Mouse (Mus musculus): ENCODE measurements at regions not wholly inside any gene's neighbourhood (a gene's known extent, or its start where the extent isn't known, plus 50 kb on each side); places are given as distances from the start of the nearest gene placed in this dataset.

DNA sequence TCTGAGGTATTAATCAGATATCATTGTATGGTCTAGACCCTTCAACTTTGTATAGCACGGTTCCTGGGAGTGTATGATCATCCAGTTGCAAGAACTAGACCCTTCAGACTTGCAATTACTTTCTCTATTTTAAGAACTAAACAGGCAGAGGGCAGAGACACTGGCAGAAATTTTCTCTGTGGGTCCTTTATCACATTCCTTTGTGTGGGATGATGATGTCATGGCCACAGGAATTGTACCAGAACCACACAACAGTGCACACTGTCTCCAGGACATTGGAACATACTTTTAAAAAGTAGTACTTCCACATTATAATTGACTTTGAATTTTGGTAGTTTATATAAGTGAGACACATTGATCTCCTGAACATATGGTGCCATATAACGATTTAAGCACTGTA lies 674.2 kb downstream of the Rfpl4b start:
- DNase-seq = no peak

DNA sequence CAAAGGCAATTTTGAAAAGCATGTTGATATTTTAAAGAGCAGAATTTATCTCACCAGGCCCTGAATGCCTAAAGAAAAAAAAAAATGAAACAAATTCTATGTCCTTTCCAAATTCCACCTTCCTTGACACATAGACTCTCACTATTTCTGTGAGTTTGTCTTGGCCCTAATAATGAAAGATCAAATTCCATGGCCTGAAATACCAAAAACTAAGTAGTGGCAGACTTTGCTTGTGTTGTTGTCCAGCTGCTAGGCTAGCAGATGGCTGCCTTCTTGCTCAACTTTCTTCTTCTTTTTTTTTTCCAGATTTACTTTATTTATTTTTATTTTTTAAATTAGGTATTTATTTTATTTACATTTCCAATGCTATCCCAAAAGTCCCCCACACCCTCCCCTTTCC lies 682.4 kb downstream of the Rfpl4b start:
- DNase-seq = no peak

DNA sequence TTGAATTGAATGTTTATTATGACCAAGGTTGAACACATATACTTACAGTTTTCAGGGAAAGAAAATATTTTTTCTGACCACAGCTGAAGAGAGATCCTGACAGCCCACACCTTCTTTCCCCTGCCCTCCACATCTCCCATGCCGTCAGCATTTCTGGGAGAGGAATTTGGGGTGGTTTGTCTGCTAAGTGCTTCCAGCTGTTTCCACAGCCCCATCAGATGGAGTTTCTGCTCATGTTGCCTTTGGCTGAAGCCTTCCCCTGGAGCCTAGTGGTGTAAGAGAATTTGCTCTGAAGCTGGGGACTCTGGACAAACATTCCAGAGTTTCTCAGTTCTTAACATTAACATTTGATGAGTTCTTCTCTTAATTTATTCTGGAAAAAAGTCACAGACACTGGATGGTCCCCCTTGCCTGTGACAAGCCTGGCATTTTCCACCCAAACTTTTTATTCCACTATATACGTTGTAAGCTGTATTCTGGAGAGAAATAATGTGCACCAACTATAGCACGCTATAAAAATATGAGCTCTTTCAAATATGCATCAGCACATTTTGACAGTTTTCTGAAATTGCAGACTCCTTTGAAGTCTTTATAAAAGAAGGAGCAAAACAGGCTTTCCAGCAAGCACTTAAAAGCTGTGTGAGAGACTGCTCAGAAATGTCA lies 699.5 kb downstream of the Rfpl4b start:
- DNase-seq = no peak

DNA sequence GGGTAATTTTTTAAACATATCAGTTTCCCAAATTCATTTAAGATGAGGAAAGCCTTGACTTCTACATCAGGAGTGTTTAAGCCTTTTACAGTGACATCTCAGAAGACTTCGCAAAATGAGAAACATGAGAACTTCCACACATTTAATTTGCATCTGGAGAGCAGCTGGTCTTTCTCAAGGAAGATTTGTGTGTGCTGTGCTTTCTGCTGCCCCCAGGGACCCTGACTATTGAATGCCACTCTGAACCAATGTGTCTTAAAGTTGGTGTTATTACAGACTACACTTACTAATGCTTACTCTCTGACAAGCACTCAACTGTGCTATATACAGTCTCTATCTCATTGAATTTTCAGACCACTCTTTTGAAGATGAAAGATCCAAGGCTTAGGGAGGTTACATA lies 703.0 kb downstream of the Rfpl4b start:
- no peak for DNase-seq

DNA sequence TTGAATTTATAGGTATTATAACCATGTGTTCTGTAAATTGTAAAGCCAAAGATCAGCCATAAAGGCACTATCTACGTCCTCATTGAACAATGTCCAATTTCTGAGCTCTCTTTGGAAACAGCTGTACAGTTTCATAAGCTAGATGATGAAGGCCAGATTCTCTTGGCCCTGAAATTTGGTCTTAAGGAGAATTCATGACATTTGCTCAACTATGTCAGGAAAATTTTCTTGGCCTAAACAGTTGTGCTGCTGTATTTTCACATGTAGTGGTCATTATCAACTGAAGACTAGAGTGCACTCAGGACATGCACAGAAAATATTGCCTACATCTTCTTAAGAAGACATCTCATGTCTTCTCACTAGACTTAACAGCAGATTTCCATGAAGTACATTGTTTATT lies 705.1 kb downstream of the Rfpl4b start:
- no peak for DNase-seq

DNA sequence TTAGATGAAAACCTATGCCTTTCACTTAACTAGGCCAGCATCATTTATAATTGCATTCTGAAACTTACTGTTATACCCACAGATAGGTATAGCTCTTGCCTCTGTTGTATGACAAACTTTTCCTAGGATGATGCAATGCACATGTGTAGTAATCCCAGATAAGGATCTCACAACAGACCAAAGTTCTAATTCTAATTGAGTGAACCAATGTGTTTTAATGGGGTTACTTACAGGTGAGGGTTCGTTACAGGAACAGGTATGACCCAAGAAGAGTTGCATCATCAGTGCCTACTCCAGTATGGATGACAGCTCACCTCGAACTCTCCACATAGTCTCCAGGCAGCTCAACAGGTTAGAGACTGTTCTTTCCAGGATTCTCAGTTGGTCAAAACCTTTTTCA lies 707.4 kb downstream of the Rfpl4b start:
- no peak for DNase-seq

DNA sequence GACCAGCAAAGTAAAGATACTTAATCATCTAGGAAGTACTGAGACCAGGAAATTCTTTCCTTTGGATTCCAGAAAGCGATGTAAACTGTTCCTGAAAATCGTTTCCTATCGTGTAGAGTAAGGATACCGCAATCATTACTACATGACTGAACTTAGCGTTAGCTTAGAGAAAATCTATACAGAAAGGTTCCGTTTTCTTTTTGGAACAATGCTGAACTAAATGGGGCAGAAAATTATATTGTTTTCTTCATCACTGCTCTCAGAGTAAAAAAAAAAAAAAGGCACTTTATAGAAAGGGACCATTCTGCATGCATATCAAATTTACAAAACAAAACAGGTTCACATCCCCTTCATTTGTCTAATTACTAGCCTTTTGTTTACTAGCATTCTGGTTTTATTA lies 713.0 kb downstream of the Rfpl4b start:
- no peak for DNase-seq

DNA sequence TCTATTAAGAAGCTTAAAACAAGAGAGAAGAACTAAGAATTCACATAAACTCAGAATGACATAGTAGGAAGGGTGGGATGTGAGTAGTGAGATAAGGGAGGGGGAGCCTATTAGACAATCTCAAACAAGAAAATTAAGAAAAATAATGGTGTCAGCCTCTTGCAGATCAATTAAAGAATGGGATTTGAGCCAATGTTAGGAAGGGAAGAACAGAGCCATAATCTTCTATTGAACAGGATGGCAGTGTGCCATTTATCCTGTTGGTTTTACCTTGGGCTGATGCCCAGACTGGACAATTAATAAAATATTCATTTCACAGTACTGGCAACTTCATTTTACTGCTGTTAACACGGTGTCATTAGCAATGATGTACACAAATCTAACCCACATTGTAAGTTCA lies 718.0 kb downstream of the Rfpl4b start:
- DNase-seq = no peak

DNA sequence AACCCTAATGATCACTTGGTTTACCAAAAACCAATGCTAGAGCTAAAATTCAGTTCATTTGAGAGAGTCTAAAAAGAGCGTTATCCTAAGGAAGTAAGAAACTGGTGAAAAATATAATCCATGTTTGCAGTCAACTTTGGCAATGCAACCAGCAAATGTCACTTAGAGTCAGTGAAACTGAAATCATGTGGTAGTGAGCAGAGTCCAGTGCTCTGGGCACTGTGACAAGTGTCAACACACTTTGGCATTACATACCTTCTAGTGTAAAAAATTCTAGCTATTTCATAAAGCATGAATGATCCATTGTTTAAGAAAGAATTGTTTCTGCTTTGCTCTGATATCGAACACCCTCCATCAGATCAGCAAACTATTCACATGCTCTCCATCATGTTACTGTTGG lies 743.1 kb downstream of the Rfpl4b start:
- DNase-seq = no peak

DNA sequence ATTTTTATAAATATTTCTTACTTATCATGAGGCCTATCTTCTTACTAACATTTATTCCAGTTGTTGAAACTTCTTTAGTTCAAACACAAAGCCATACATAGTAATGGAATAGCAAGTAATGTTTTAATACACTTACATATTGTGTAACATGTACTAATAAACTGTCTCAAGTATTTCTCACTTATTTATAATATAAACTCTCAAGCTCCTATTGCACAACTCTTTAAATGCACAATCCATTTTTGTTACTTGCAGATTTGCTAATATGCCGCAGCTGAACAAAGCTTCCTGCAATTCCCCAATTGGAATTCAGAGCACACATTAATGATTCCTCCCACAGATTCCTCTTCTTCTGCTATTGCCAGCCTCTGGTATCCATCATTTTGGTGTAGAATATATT lies 749.2 kb downstream of the Rfpl4b start:
- no peak for DNase-seq

DNA sequence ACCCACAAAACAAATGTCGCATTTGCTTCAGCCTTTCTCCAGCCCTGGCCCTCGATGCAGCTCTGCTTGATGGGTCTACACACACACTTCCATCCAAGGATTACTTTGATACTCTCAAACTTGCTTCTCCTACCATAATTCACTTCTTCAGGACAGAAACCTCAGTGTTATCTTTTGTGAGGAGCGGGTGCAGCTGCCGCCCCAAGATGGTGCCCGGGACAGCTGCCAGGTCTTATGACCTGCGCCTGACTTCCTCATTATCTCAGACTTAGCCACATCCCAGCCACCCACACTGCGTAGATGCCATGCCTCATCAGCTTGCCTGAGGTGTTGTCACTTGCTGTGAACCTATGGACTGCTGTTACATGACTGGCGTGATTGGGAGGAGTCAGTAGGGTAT lies 762.5 kb downstream of the Rfpl4b start:
- DNase-seq = no peak

DNA sequence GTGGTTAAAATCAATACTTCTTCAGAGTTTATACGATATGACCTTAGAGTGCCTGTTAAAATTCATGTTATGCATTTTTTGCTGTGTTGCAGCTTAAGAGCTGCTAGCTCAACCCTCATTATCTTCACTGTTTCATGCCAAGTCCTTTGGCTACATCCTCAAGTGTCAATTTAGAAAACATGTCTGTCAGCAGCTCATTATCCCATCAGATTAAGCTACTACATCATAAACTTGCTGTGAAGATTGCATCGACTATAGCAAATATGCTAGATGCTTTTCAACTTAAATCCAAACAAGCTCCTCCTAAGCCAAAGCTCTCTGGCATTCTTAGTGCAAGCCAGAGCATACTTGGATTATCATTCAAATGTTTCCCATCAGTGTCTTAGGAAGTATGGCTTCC lies 811.1 kb downstream of the Rfpl4b start:
- DNase-seq = no peak

DNA sequence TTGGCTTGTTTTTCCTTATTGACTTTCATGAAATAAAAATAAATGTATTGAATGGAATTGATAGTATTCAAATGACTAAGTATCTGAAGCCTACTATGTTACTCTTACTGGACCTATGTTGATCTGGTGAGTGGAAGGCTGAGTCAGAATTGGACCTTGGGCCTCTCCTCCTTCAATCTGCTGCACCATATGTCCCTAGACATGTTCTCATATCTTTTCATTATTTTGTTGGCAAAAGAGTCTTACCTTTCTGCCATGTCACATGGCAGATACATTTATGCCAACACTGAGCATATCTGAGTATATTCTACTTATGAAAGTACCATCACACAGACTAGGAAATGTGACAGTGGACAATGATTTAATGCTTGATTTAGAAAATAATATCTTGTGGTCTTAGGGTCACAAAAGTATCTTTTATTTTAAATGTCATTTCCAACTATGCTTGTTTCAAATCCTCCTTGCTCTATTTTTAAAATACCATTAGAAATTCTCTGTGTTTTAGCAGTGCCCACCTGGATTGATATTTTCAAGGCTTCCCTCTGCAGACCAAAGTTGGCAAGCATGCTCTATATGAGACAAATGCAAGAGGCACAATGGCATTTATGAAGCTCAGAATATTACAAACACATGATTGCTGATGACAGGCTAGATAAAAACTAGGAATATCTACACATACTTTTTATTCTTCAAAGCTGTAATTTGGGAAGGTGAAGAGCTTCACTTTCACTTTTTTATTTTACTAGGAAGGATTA lies 825.7 kb downstream of the Rfpl4b start:
- DNase-seq = no peak

DNA sequence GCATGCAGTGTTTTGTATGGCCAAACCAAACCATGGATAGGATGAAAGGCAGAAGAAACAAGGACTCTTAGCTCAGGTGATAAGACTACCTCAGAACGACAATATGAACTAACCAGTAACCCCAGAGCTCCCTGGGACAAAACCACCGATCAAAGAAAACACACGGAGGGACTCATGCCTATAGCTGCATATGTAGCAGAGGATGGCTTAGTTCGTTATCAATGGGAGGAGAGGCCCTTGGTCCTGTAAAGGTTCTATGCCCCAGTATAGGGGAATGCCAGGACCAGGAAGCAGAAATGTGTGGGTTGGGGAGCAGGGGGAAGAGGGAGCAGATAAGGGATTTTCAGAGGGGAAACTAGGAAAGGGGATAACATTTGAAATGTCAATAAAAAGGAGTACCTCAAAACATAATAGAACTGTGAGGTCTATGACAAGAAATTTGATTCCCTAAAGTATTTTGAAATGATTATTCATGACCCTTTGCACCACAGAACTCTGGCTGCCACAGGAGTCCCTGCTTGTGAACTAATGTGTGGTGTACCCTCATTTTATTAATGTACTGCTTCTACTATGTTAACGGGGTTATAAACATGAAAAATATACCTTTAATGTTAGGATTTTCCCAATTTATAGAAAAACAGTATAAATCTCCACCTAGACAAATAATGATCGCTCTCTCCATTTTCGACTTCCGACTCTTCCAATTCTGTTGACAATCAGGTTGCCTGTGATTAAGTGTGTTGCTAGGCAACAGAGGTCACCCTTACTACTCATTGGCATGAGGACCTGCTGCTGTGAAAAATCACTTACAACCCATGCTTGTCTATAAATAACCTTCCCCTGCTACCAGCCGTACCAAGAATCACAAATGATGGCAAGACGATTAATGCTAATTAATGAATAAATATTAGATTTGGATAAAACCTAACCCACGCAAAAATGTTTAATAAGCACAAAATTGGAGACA lies 833.0 kb downstream of the Rfpl4b start:
- no peak for DNase-seq

DNA sequence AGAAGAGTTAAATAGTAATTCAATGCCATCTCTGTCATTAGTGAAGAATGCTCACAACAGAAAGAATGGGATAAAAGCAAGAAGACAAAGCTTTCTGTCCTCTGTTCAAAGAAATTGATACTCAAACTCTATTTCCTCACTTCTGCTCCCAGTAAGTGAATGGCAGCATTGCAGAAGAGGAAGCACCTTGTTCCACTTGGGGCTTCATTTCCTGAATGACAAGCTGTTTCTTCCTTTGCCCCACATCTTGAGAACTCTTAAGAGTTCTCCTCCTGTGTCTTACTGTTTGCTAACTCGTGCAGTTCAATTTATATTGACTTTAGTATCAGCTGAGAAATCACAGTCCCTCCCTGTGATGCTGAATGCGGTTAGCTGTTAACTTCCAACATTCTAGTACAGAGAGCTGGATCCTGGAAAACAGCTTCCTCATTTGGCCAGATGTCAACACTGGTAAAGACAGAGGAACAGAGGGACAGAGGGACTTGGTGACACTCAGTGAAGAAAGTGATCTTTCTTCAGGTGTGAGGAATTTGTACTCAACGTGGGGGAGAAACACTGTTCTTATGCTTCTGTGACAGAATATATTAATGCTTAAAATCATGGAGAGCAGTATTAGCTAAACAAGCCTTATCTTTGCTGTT lies 840.3 kb upstream of the Marcks start:
- DNase-seq = no peak

DNA sequence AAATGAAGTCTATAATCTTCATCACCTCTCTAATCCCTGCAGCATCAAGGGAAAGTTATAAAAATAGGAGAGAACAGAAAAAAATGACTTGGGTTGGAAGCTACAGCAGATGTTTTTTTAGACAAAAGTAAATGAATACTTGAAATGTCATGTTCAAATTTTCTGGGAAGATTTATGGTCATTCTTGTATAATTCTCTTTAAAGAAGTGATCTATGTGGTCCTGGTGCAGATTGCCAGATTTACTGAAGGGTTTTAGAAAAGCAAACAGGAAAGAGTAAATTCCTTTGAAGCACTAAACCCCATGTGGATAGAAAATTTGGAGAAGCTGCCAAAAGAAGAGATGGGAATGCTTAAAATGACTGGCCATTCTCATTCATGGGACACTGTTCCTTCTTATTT lies 821.3 kb upstream of the Marcks start:
- peak; percentile 18 for DNase-seq

DNA sequence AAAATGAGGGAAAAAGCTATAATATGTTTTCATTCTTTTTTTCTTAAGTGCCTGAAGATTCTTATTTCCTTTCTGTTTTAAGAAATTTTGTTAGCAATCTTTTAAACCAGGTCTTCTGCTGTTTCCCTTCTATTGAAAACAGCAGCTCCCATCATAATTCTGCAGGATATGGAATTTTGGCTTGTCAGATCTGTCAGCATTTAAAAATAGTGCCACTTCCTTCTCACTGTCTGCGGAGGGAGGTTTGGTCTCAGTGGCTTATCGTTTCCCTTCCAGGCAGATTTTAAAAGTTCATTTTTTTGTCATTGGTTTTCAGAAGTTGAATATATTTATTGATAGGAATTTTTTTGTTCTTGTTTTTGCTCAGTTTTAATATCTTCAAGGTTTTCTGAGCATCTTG lies 776.1 kb upstream of the Marcks start:
- DNase-seq = peak; percentile 20

DNA sequence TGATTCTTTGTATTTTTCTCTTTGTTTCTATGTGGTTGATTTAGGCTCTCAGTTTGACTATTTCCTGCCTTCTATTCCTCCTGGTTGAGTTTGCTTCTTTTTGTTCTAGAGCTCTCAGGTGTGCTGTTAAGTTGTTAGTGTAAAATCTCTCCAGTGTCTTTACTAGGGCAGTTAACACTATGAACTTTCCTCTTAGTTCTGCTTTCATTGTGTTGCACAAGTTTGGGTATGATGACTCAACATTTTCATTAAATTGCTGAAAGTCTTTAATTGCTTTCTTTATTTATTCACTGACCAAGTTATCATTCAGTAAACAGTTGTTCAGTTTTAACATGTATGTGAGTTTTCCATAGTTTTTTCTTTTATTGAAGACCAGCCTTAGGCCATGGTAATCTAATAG lies 772.9 kb upstream of the Marcks start:
- no peak for DNase-seq

DNA sequence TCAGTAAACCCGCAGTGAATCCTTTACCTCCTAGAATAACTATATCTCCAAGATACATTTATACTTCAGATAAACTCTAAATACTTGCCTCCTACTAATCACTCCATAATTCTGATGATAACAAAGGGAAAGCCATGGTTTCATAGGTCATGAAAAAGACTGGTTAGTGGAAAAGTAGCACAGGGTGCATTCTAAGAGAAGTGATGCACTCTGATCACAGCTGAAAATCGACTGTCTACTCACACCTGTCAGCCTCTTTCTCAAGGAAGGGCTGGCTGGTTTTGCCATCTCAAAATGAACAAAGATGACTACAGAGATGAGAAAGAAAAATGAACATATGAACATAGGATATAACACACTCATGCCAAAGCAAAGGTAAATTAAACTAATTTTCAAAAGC lies 769.6 kb upstream of the Marcks start:
- no peak for DNase-seq

DNA sequence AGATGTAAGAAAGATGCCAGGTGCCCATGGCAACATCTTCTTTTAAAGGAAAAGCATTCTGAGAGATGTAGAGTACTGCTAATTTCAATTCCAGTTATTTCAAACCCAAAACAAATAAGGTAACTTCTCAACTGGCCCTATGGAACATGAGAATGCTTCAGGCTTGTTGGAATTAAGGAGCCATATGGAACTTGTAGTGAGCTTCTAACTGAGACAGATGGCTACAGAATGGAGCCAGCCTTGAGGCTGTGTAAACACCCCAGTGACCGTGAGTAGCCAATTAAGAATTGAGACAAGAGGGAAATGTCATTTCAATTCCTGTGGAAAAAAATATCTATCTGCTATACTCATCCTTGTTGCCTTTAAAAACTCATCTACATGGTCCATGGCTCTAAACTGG lies 769.0 kb upstream of the Marcks start:
- no peak for DNase-seq

DNA sequence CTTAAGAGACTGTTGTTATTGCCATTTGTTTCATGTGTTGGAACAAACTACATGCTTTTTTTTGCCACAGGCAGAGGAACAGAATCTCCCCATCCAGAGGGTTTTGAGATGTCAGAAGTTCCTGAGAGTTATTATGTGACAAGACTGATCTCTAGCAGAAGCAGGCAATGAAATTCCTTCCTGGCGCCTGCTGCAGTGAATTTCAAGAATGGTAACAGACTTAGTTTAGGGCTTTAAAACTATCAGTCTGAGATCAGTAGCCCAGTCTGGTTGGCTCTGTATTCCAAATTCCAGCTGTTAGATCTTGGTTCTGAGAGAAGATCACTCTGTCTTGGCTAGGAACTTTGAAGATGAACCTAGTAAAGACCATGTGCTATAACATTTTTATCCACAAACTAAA lies 749.2 kb upstream of the Marcks start:
- peak; percentile 3 for DNase-seq

DNA sequence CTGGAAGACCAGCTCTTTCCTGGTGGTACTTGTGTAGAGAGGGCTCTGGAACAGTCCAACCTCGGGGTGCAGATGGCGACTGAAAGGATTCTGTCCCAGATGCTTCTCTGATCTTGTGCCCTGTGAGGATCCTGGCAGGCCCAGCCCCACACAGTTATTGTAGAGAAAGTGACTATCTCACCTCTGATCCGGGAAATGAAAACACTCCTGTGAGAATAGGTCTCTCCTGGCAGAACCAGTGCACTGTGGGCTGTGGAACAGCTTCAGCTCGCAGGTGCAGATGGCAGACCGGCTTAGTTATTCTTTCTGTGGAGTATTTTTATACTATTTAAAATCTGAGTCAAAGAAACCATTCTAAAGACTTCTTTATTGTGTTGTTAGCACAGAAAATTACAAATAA lies 742.1 kb upstream of the Marcks start:
- no peak for DNase-seq

DNA sequence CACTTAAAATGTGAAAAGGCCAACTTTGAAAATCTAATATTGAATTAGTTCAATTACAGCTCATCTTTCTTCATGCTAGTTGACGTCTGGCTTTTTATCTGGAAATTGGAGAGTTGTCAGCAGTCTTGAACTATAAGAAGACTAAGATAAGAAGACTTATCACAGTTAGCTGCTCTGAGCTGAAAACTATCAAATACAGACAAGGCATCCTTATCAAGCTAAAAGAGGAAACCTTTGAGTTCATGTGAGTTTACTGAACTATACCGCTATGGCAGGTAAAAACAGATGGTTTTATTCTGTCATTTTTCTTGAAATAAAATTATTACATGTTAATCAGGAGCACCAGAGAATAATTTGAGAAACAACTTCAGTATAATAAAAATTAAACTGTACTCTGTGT lies 735.2 kb upstream of the Marcks start:
- no peak for DNase-seq
